Mouse (Mus musculus) CH12.LX (cell line): ENCODE measurements around the gene Atp10a. TPM values are rescaled to one million over a fixed set of nuclear protein-coding genes. Genes with fewer than 3 reads are reported as not detected.

Experiments used
- DNase-seq: peaks from one replicate; pipeline ENCODE4 v3.0.0-alpha.2; 2013; ENCODE audit errors: extremely low read depth
- H3K27ac ChIP-seq: 2 replicates; pipeline ENCODE4 v1.5.1; 2012; ENCODE audit warnings: low read depth, mild to moderate bottlenecking, control low read depth, moderate library complexity; ENCODE audit not compliant: insufficient read depth
- H3K27me3 ChIP-seq: replicated peaks from 2 replicates; pipeline ENCODE3; 2012; ENCODE audit warnings: inconsistent platforms
- H3K36me3 ChIP-seq, 2 experiments: replicated peaks in 1 of 2; 2 replicates each; pipeline versions ENCODE3 to v1.6.1; 2012; ENCODE audit warnings: inconsistent platforms in 1 of 2, low read length in 1 of 2, mild to moderate bottlenecking in 1 of 2, mixed read lengths in 1 of 2, moderate library complexity in 1 of 2; ENCODE audit not compliant: control insufficient read depth in 1 of 2, insufficient read depth in 1 of 2
- H3K4me1 ChIP-seq, 2 experiments: 2 replicates each; pipeline ENCODE4 v1.6.1; 2012; ENCODE audit warnings: inconsistent platforms in 1 of 2, moderate library complexity in 1 of 2; ENCODE audit not compliant: insufficient read depth in 2 of 2, control insufficient read depth in 1 of 2
- H3K4me2 ChIP-seq: 2 replicates; pipeline ENCODE4 v1.6.1; 2012; ENCODE audit warnings: low read depth, mild to moderate bottlenecking, control low read depth; ENCODE audit not compliant: poor library complexity, insufficient read depth, severe bottlenecking
- H3K4me3 ChIP-seq, 3 experiments: fragments of 150-350 bp in 1 of 3; sonication (generic) in 1 of 3; replicated peaks in 1 of 3; 2 replicates each; pipeline versions ENCODE3 to v1.5.1; 2011 to 2012; ENCODE audit warnings: low read depth in 2 of 3, low read length in 2 of 3, mild to moderate bottlenecking in 2 of 3, moderate library complexity in 2 of 3, control low read depth in 1 of 3, improper control_type of control experiment in 1 of 3, inconsistent platforms in 1 of 3, mixed read lengths in 1 of 3; ENCODE audit not compliant: poor library complexity in 1 of 3
- H3K79me2 ChIP-seq: replicated peaks from 2 replicates; pipeline ENCODE4 v1.6.1; 2012; ENCODE audit warnings: mild to moderate bottlenecking, moderate library complexity; ENCODE audit not compliant: control insufficient read depth, poor library complexity, insufficient read depth, severe bottlenecking; ENCODE audit errors: extremely low read depth
- H3K9ac ChIP-seq: 2 replicates; pipeline ENCODE4 v1.6.1; 2012; ENCODE audit warnings: low read depth, mild to moderate bottlenecking, control low read depth, moderate library complexity; ENCODE audit not compliant: insufficient read depth
- H3K9me3 ChIP-seq: replicated peaks from 2 replicates; pipeline ENCODE3; 2012; ENCODE audit warnings: low read length, inconsistent platforms, mixed read lengths
- CTCF ChIP-seq, 2 experiments: IDR thresholded peaks in 1 of 2; conservative IDR thresholded peaks in 1 of 2; 2 replicates each; pipeline ENCODE4 v1.5.1; 2011 to 2012; ENCODE audit warnings: low read depth in 2 of 2, low read length in 2 of 2, improper control_type of control experiment in 1 of 2, inconsistent platforms in 1 of 2, mild to moderate bottlenecking in 1 of 2, moderate library complexity in 1 of 2
- E2F4 ChIP-seq: IDR thresholded peaks from 2 replicates; pipeline ENCODE4 v1.6.1; 2011; ENCODE audit warnings: low read depth, low read length, improper control_type of control experiment; ENCODE audit not compliant: insufficient replicate concordance
- ELF1 ChIP-seq: IDR thresholded peaks from 2 replicates; pipeline ENCODE4 v1.6.1; 2014; ENCODE audit warnings: low read depth, mild to moderate bottlenecking, inconsistent platforms, low read length, improper control_type of control experiment
- IRF4 ChIP-seq: IDR thresholded peaks from 2 replicates; pipeline ENCODE4 v1.6.1; 2014; ENCODE audit warnings: low read depth, mild to moderate bottlenecking, inconsistent platforms, low read length, improper control_type of control experiment
- JUN ChIP-seq: IDR thresholded peaks from 2 replicates; pipeline ENCODE4 v1.6.1; 2011; ENCODE audit warnings: low read depth, mild to moderate bottlenecking, low read length, improper control_type of control experiment, moderate library complexity; ENCODE audit not compliant: insufficient read depth
- MAX ChIP-seq: IDR thresholded peaks from 2 replicates; pipeline ENCODE4 v1.6.1; 2011; ENCODE audit warnings: low read length, improper control_type of control experiment
- MXI1 ChIP-seq: IDR thresholded peaks from 2 replicates; pipeline ENCODE4 v1.6.1; 2011; ENCODE audit warnings: mild to moderate bottlenecking, low read depth, low read length, improper control_type of control experiment
- MYC ChIP-seq: IDR thresholded peaks from 2 replicates; pipeline ENCODE4 v1.6.1; 2011; ENCODE audit warnings: low read depth, mild to moderate bottlenecking, improper control_type of control experiment, low read length
- NELFE ChIP-seq: IDR thresholded peaks from 2 replicates; pipeline ENCODE4 v1.6.1; 2011; ENCODE audit warnings: low read depth, low read length, improper control_type of control experiment
- POLR2A ChIP-seq: IDR thresholded peaks from 2 replicates; pipeline ENCODE4 v1.6.1; 2011; ENCODE audit warnings: low read depth, mild to moderate bottlenecking, improper control_type of control experiment, low read length
- POLR2AphosphoS2 ChIP-seq: IDR thresholded peaks from 2 replicates; pipeline ENCODE4 v1.6.1; 2011; ENCODE audit warnings: low read depth, low read length, improper control_type of control experiment
- RAD21 ChIP-seq: IDR thresholded peaks from 2 replicates; pipeline ENCODE4 v1.6.1; 2011; ENCODE audit warnings: low read depth, mild to moderate bottlenecking, low read length, improper control_type of control experiment, moderate library complexity
- RCOR1 ChIP-seq: conservative IDR thresholded peaks from 2 replicates; pipeline ENCODE4 v1.6.1; 2012; ENCODE audit warnings: low read depth, mild to moderate bottlenecking, inconsistent platforms, low read length, improper control_type of control experiment
- ZC3H11A ChIP-seq: IDR thresholded peaks from 2 replicates; pipeline ENCODE4 v1.6.1; 2012; ENCODE audit warnings: low read depth, mild to moderate bottlenecking, inconsistent platforms, low read length, improper control_type of control experiment
- dilution Hi-C: fragments of 300-500 bp; cut with MboI; formaldehyde crosslinking; loops from 2 replicates; pipeline ENCODE4 v1.14.3; 2020; ENCODE audit warnings: low sequenced_read_pairs; ENCODE audit not compliant: extremely low pct_unique_long_range_greater_than_20kb, extremely low pct_ligation_motif_present
- in situ Hi-C: fragments of 300-500 bp; cut with MboI; formaldehyde crosslinking; loops from 3 replicates; pipeline ENCODE4 v1.14.3; 2019; ENCODE audit warnings: low sequenced_read_pairs, low pct_ligation_motif_present, low pct_unique_long_range_greater_than_20kb, mixed read lengths
- polyA plus RNA-seq: library from polyadenylated mRNA; unstranded; fragments of >175 nt; gene quantifications from 2 replicates; pipeline ENCODE4 v1.2.1, GENCODE M21; 2012; ENCODE audit warnings: low read depth; ENCODE audit not compliant: insufficient read length
- total RNA-seq, 2 experiments: library from RNA; depleted of rRNA; stranded (reverse); fragments of 300-350 nt in 1 of 2; fragments of >200 nt in 1 of 2; gene quantifications; 2 replicates each; pipeline ENCODE4 v1.2.3; 2012 to 2014

Gene Atp10a
- total and polyA plus RNA-seq, 3 experiments: not detected

- Histone ChIP-seq H3K27ac (no peak overlapping the region), H3K36me3 (no peaks in the 10 kb centered on the region), H3K9me3 (peaks cover 37% of the 10 kb centered on the region), H3K79me2 (no peaks in the 10 kb centered on the region), H3K9ac (no peak overlapping the region), H3K4me1 (no peaks in the 10 kb centered on the region), H3K4me3 (no peak overlapping the region), H3K4me2 (no peak overlapping the region), H3K27me3 (no peaks in the 10 kb centered on the region)
- TF ChIP-seq MAX (no peak), CTCF (conservative IDR thresholded peaks at IDR 0.05 in 1 of 2, IDR thresholded peaks at IDR 0.05 in 1 of 2; ENCODE audit: low read depth in 2 of 2, low read length in 2 of 2) (no peak), ELF1 (no peak), ZC3H11A (no peak)
- DNase-seq: no peak
- in situ Hi-C loops (no loop called here), dilution Hi-C loops (no loop called here)
Measured at GRCm38 (mm10) chr7:58870661-58871060, 214.7 kb downstream of the Atp10a start.

DNA sequence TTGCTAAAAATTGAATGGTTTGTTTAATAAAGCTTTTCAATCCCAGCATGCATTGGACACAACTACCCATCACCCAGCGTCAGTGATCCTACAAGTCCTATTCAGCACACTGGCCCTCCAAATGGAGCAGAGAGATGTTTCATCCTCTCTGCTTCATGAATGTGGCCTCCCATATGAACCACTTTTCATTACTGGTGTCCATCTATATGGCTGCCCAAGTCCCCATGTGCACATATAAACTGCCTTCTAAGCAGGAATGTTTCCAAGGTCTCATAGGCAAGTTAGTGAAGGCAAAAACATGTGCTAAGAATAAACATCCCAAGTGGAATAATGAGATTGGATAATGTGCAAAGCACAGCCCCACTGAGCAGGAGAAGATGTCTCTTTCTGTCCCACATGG lies 217.7 kb downstream of the Atp10a start:
- in situ Hi-C loops (no loop called here), dilution Hi-C loops (no loop called here)
- no peak for DNase-seq
- no peak overlapping the region for H3K9ac ChIP-seq
- no peak overlapping the region for H3K4me2 ChIP-seq
- H3K27ac ChIP-seq: no peak overlapping the region
- no peaks in the 10 kb centered on the region for H3K27me3 ChIP-seq
- no peaks in the 10 kb centered on the region for H3K36me3 ChIP-seq
- H3K79me2 ChIP-seq: no peaks in the 10 kb centered on the region
- peaks cover 33% of the 10 kb centered on the region for H3K9me3 ChIP-seq
- TF ChIP-seq RAD21 (no peak), NELFE (no peak), POLR2AphosphoS2 (no peak), POLR2A (no peak), CTCF (conservative IDR thresholded peaks at IDR 0.05 in 1 of 2, IDR thresholded peaks at IDR 0.05 in 1 of 2; ENCODE audit: low read depth in 2 of 2, low read length in 2 of 2) (no peak), ZC3H11A (no peak), MXI1 (no peak), RCOR1 (no peak), IRF4 (no peak), E2F4 (no peak), MYC (no peak), JUN (no peak)
- H3K4me3 ChIP-seq: no peak overlapping the region
- no peaks in the 10 kb centered on the region for H3K4me1 ChIP-seq
